Mouse (Mus musculus) right cerebral cortex, adult 2 months (tissue): ENCODE measurements around the gene Npr1.

Experiments used
- DNase-seq, 2 experiments: peaks; one replicate each; pipeline ENCODE4 v3.0.0; 2021 to 2022; ENCODE audit warnings: low spot score in 2 of 2

Gene Npr1

DNA sequence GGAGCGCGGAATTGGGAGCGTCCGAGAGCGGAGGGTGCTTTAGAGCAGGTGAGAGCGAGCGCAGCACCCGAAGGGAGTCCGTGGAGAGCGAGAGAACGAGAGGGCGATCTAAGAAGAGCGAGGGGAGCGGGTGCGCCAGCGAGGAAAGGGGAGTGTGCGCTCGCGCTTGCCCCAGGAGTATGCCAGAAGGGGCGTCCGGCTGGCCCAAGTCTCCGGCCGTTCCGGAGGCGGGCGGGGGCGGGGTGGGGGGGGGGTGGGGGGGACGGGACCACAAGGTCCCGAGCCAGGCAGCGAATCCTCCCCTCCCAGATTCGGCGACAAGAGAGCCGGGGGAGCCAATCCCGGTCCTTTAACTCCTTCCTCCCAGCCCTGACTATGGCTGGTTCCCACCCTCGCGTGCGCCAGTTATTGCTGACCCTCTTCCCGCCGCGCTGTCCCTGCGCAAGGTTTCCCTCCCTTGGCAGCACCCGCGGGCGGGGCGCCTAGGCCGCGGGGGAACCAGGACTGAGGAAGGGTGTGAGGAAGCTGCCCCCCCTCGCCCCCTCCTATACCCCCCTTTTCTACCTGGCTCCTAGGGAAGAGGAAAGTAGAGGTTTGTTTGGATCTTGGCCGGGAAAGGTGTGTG is at the start of gene Npr1:
Npr1 (minus strand) TSS at position 181 of the 625 bp plus-strand sequence.
- no peak for DNase-seq

DNA sequence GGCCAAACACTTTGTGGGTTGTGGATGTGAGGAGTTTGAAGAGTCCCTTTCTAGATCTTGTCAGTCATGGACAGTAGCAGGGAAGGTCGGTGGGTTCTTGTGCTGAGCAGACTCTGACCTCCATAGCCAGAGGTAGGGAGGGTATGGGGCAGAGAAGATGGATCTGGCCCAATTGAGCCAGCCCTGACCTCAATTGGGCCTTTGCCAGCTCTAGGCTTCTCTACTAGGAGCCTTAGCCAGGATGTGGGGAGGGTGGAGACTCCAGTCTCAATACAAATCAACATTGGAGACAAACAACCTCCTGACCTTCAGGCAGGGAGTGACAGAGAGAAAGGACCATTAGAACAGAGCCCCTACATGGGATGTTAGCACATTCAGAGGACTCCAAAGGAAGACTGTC is 49.6 kb upstream of the Npr1 start:
- DNase-seq, result no peak

DNA sequence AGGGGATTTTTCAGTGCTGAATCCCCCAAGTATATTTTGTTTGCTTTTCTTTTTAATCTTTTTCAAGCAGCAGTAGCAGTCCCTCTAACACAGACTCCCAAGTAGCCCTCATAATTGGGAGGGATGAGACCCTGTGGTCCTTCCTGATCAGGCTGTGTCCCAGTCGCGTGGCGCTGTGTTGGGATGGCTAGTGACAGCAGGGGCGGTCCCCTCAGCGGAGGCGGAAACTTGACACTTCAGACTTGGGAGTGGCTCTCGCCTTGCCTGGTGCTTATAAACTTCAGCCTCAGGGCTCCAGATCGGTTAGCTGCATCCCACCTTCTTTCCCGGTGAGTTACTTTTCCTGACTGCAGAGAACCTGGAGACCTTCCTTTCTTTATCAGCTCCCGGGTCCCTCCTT is 49.0 kb upstream of the Npr1 start:
- DNase-seq, result no peak

DNA sequence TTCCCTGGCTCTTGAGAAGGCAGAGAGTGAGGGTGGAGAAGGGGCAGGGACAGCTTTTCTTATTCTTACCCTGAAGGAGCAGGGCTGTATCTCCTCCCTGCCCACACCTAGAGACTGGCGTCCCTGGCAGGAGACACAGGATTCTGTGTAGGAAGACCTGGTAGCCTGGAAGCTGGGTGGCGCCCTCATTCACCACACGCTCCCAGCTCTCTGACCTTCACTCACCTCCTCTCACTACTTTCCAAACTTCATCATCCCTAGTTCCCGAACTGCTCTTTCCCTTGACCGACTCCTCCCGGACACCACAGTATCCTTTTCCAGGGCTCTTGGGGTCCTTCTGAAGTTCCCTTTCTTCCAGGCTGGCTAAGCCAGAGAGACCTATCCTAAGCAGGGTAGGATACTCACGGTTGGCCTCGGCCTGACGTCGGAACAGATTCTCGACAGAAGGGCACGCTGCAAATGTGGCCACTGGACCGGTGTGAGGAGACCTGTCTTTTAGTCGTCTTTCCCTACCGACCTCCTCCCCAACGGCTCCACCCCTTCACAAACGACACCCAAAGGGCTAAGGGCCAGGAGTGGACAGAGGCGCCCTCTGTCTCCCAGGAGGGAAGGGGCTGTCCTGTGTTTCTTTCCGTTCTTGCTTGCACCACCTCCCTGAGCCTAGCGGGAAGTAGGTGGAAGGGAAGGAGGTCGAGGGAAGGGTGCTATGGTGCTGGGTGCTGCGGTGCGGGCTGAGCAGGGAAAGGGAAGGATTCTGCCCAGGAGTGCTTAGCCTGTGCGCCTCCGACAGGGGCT is 48.3 kb upstream of the Npr1 start, which contains the start of the genes S100a1 and S100a13:
S100a1 (minus strand) TSS at position 597 of the 795 bp plus-strand sequence.
S100a13 (plus strand) TSS at position 640 of the 795 bp plus-strand sequence.
- DNase-seq, result peak in 1 of 2 experiments; percentile 51

DNA sequence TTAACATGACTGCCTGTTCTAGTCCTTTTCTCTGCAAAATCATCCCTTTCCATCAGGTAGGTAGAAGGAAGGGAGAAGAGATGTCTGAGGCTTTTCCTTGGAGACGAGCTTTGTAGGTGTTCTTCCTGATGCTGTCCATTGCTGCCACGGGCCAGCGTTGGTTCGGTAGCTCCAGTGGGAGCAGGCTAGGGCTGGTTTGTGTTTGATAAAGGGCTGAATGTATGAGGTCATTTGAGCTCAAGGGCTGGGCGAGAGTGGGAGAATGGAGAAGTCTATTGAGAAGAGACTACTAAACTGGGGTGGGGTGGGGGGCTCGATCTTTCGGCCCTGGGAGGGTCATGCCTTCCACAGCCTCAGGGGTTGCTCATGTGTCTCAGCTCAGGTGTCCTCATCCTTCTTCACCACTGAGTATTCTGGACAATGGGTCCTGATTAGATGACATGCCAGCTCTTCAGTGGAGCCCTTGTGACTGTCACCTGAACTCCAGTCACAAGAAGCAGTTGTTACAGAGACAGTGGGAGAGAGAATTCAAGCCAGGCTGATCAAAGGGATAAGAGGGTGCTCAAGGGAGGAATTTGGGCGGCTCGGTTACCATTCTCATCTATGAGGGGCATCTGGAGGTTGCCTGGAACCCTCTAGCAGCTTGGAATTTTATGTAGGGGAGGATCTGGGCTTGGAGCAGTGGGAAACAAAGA is 47.4 kb upstream of the Npr1 start:
- DNase-seq, result no peak

DNA sequence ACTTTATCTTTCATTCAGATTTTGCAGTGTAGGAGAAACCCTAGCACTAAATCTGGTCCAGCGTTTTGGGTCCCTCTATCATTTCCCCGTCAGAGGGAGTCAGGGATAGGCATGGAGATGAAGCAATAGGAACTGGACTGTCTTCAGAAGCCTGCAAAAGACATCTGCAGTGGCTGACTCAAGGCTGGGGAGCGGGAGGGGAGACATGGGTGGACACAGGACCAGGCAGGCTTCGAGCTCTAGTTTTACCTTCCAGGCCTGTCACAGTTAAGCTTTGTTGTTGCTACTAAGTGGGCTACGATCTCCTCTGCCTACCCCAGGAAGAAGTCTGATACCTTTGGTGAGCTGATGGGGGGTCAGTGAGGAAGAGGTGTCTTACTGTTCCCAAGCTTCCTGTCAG is 46.6 kb upstream of the Npr1 start:
- DNase-seq, result no peak

DNA sequence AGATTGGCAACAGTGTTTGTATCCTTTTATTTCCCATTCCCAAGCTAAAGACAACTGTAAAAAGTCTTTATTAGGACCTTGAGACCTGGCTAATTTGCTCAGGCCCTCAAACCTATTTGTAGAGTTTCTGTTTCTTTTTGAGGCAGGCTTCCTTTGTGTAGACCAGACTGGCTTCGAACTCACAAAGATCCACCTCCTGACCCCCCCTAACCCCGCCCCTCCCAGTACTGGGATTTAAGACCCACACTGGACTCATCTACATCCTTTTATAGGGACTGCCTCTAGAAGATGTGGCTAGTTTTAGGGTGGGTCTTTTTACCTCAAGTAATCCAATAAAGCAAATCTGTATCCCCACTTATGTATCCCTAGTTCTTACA is 44.1 kb upstream of the Npr1 start:
- no peak for DNase-seq

DNA sequence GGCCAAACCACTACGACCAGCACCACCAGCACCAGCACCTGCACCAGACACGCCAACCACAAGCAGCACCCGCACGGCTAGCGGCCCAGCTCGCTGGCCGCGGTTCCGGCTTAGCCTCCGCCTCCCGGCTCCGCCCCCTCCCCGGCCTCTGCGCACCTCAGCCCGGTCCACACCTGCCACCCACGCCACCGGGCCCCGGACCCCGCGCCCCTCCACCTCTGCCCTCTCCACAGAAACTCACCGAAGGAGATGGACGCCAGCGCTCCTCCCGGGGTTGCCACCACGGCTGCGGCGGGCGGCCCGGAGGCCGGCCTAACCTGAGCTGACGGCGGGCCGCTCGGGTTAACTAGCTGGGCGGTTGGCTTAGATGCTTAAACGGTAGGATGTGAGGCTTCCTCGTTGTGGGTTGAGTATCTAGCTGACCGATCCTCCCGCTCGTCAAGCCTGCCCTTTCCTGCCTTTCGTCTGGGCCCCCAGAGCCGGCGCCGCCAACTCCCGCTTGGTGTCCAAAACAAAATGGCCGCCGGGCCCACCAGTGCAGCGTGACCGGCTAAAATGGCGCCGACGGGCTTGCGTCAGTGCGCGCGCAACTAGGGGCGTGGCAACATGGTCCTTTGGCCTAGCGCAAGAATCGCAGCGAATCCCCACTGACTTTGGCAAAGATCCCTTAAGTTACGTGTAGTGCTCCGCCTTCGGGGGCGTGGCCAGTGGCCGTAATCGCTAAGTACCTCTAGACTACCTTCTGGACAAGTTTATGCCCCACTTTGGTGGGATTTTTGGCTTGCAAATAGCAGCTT is 43.5 kb upstream of the Npr1 start, which contains the start of gene Chtop:
Chtop (minus strand) TSS at position 549 of the 797 bp plus-strand sequence.
- peak; percentile 99 to 100 for DNase-seq

DNA sequence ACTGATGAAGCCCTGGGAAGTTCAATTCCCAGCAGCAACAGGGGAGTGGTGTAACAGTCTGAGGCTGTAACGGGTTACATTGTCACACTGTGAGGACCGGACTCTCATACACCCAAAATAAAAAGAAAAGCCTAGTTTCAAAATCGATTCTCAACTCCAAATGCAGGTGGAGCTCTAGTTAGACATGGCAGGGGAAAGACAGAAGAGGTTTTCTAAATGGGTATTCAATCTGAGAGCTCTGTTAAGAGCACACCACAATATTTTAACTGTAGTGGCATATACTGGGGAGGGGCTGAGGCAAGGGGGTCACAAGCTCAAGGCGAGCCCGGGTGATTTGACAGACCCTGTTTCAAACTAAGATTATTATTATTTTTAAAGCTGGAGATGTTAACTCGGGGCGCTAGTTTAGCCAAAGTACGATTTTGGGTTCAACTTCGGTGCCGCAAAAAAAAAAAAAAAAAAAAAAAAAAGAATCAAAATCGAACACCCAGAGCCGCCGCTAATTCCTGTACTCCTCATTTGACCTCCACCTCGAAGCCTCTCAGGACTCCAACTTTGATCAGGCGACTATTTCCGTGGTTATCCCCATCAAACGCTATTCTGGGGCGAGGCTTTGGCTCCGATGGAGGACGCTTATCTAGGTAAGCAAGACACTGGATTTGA is 42.8 kb upstream of the Npr1 start:
- no peak for DNase-seq

DNA sequence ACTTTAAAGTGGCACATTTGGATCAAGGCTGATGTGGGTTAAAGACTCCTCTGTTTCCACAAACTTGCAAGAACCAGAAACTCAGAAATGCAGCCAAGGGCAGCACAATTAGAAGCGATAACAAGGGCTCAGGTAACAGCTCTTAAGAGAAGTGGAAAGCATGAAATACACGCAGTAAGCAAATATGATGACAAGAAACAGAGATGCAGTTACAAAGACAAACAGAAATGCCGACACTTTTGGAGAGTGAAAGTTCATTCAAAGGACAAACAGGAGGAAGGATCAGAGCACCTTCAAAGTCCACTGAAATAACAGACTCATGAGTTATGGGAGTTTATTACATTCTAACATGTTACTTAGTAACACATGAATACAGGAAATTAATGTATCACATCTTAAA is 40.7 kb upstream of the Npr1 start:
- no peak for DNase-seq

DNA sequence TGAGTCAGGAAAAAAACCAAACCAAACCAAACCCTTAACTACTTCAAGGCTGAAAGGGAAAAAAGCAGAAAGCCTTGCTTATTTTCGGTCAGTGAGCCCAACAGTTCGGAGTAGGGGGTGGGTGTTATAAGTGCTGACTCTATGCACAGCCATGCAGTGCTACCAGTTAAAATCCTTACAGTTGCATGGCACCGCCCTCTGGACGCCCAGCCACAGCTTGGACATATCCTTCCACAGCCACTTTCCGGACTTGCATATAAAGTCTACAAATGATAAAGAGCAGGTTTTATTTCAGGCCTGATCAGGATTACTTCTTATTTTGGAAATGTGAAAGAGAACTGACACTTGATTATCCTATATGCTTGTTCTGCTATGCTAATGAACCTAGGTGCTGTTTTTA is 39.5 kb upstream of the Npr1 start:
- no peak for DNase-seq

DNA sequence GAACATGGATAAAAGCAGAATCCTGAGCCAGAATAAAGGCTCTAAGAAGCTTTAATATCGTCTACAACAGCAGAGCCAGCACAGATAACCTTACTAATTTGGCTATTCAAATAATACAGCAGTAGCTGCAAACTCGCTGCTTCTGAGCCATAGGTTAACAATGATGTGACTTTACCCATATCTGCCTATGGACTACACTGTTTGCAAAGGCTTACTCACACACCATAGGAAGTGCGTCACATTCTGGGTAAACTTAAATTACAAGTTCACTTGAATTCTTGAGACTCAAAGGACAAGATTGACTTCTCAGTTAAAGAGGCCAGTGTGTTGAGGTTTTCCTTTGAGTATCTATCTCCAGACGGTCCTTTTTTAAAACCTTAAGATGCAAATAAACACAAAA is 37.8 kb upstream of the Npr1 start:
- DNase-seq, result no peak

DNA sequence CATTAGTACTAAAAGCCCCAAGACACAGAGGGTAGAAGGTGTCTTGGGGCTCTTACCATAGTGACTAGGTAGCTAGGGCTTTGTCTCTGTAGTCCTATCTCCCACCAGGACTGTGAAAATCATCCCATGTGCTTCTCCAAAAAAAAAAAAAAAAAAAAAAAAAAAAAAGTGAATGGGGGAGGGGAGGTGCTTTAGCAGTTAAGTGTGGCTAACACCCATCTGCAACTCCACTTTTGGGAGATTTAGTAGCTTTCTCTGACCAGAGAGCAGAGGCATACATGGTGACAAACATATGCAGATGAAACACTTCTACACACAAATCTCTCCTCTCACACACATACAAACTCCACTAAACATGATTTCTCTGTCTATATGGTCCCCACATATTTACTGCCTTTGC is 31.9 kb upstream of the Npr1 start:
- no peak for DNase-seq

DNA sequence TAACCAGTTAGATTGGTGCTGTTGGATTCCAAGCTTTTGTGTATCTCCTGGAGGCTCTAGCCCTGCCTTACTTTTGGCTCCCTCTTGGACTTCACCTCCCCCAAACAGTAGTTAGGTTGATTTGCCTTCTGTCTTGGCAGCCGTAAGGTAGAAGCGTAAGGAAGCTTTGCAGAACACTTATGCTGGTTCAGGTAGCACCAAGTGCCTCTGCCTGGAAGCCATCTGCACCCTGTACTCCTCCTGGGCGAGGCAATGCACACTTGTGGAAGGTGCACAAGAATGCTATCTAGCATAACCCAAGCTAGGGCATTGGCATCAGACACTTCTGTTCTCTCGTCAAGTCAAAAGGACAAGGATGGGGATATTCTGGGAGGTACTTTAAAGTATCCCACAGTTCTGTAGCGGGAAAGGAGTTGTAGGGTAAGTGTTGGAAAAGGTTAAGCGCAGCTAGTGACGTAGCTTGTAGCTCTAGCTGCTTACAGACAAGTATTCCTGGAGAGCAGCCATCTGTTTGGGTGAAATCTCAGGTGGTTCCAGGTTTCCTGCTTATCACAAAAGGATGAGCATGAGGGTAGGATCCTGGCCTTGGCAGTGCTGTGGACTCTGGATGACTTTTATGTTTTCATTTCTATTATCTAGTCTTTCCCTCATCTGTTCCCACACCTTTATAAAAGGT is 30.3 kb upstream of the Npr1 start:
- DNase-seq, result no peak

DNA sequence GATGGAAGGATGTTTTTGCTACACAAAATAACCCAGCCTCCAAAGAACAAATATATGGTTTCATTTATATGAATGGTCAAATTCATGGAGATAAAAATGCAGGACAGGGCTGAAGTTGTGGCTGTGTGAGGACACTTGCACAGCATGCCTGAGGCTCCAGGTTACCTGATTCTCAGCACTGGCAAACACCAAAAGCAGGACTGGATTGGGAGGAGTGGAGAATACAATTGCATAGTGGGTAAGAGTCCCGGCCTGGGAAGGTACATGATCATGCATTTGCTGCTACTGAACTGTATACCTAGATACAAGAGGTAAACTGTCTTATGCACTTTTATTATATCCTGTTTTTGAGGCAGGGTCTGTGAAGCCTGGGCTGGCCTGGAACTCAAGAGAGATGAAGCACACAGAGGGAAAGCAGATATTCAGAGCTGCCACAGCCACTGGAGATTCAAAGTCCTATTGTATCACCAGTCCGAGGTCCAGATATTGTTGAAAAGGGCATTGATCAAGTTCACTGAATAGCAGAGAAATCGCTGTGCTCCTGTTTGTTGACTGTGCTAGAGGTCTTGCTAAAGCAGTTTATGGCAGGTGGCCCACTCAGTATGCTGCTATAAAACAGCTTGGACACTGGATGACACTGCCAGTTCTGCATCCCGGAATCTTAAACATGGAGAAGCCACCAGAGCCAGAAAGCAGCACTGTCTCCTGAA is 28.3 kb upstream of the Npr1 start:
- no peak for DNase-seq

DNA sequence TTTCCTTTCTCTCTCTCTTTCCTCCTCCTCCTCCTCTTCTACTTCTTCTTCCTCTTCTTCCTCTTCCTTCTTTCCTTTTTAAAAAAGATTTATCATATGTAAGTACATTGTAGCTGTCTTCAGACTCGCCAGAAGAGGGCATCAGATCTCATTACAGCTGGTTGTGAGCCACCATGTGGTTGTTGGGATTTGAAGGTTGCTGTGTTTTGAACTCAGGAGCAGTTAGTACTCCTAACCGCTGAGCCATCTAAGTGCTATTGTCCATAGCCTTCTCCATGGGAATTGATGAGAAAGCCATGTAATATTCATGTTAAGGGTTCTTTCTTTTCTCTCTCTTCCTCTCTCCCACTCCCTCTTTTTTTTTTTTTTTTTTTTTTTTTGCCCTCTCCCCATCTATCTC is 25.7 kb upstream of the Npr1 start:
- peak in 1 of 2 experiments; percentile 43 for DNase-seq

DNA sequence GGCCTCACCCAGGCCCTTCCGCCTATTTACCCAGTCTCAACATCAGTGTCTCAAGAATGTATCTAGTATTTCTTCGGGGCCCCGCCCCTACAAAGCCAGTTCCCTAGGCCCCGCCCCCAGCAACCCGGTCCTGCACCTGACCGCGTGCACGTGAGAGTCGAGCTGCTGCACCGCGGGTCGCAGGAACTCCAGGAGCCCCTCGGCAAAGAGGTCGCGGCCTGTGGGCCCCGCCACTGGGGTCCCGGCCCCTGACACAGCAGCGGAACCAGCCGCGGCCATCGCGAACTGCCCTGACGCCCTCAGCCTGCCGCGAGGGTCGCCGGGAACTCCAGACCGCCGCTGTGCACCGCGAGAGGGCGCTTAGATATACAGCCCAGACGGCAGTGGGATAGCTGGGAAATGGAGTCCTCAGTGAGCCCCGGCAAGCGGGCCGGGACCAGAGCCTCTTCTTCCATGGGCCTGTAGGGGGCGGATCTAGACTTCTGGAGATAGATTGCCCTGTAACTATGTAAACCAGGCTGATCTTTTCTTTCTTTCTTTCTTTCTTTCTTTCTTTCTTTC is 25.1 kb upstream of the Npr1 start, which contains the start of gene Snapin:
Snapin (minus strand) TSS at position 338 of the 561 bp plus-strand sequence.
- peak; percentile 94 to 95 for DNase-seq

DNA sequence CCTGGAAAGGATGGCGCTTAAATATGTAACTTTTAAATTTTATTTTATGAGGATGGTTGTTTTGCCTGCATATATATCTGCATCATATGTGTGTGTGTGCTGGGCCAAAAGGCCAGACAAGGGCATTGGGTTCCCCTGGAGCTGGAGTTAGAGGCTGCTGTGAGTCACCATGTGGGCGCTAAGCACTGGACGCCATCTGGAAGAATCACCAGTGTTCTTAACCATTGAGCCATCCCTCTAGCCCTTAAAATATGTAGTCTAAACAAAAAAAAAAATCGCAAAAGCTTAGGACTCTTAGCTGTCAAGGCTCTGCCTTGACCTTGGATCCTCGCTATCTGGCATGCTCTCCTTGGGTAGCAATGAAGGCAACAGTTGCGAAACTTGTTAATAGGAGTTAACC is 22.9 kb upstream of the Npr1 start:
- DNase-seq, result no peak

DNA sequence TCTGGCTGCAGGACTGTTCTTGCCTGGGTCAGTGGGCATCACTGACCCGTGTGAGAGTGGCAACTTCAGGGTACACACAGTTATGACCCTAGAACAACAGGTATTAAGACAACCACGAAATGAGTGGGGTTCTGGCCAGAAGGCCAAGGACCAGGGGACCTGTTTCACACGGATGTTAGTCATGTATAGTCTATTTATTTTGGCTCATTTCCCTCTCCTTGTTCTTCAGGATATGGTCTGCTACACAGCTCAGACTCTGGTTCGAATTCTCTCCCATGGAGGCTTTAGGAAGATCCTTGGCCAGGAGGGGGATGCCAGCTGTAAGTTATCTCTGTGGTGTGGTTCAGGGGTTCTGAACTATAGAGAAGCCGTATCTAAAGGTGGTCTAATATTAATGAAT is 21.3 kb upstream of the Npr1 start:
- no peak for DNase-seq
